Mouse (Mus musculus): ENCODE data around the gene Ttll7. TPM values are rescaled to one million over a fixed set of nuclear protein-coding genes. Genes with fewer than 3 reads are reported as not detected.

Gene Ttll7
- 126 TPM for polyA plus RNA-seq (2015; fragmentation: Illumina TruSeq; extraction: RNeasy Lipid Tissue Mini Kit (QIAGEN cat#74804); ENCODE audit: low read depth, low replicate concordance)

DNA sequence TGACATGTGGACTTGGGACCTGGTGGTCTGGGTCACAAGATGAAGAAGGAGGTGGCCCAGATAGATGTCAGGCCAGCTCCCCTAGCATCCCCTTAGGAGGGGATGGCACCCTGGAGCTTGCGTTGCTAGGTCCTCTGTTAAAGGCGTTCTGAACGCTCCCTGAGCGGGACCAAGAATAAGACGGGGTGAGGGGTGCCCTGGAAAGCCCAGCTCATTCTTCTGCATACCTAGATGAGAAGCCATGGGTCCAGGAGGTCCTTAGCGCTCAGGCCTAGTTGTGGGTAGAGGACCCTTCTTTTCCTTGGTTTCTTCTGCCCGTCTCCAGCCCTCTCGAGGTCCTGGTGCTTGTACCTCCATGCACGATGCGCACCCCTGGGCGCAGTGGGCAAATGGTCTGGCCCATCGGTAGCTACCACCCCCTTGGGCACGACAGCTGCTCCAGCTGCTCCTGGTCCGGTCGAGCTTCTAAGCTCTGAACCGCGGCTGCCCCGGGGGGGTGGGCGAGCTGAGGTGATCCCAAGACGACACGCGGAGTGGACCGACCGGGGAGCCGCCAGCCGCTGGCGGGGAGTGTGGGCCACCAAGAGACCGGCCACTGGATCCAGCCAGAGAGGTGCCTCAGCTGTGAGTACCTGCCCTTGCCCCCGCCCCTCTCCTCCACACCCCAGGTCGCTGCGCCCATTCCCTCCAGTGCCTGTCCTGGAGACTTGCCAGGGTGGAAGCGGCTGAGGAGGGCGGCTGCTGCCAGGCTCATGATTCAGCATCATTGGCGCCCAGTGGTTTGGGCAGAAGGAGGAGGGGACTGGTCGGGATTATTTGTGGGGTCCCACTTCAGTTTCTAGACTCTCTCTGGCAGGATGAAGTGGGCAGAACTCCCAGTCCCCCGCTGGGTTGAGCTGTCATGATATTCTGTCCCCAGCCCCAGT lies at the start of gene Ttll7:
TSS of gene Ttll7 (plus strand) at position 402 of the 926 bp plus-strand sequence.

DNA sequence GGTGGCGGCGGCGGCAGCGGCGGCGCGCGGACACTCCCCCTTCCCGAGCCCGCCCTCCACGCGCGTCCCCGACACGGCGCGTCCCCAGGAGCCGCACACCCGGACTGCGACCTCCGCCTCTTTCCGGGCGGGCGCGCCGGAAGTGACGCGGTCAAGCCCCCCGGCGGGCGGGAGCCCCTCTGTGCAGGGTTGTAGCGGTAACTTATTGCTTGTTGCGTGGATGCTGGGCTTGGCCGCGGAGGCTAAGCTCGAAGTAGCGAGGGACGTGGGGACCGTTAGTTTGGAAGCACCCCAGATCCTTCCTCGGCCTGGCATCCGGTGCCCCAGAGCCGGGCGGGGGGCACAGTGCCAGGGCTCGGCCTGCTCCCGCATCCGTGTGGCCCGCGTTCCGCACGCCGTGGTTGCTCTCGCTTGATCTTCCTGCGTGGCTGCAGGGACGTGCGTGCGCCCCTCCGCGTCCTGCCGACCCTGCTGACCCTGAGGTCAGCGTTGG lies 39.2 kb upstream of the Ttll7 start, which contains the start of gene Prkacb:
TSS of gene Prkacb (minus strand) at position 90 of the 493 bp plus-strand sequence.

Other genes with a start within 250 kb of the Ttll7 start
- gene Dnase2b, start 236.8 kb upstream of the Ttll7 start, polyA plus RNA-seq (2015; fragmentation: Illumina TruSeq; extraction: RNeasy Lipid Tissue Mini Kit (QIAGEN cat#74804); ENCODE audit: low read depth, low replicate concordance), result 0.16 TPM
- gene 4930503B20Rik, start 201.1 kb upstream of the Ttll7 start, polyA plus RNA-seq (2015; fragmentation: Illumina TruSeq; extraction: RNeasy Lipid Tissue Mini Kit (QIAGEN cat#74804); ENCODE audit: low read depth, low replicate concordance), result not detected
- 0.45 TPM for gene Samd13, start 166.8 kb upstream of the Ttll7 start, polyA plus RNA-seq (2015; fragmentation: Illumina TruSeq; extraction: RNeasy Lipid Tissue Mini Kit (QIAGEN cat#74804); ENCODE audit: low read depth, low replicate concordance)
- 312 TPM for gene Prkacb, start 39.4 kb upstream of the Ttll7 start, polyA plus RNA-seq (2015; fragmentation: Illumina TruSeq; extraction: RNeasy Lipid Tissue Mini Kit (QIAGEN cat#74804); ENCODE audit: low read depth, low replicate concordance)

Measured in brain, adult 10 weeks (tissue).